Mouse (Mus musculus) T-cell, adult 66 days (primary cell): ENCODE measurements around the gene Gm8267. TPM values are rescaled to one million over a fixed set of nuclear protein-coding genes. Genes with fewer than 3 reads are reported as not detected.

Experiments used
- total RNA-seq, 2 experiments: library from RNA; stranded (reverse); gene quantifications; 3 replicates in 1 of 2; 4 replicates in 1 of 2; pipeline ENCODE4 v1.2.4; 2023

Gene Gm8267
- not detected for total RNA-seq

GRCm38 (mm10) chr14:44750240-44750639 lies at the start of gene Gm8267:
Gene Gm8267 (minus strand): TSS chr14:44750340.

GRCm38 (mm10) chr14:44706356-44706755 lies 43.8 kb downstream of the Gm8267 start, which contains the start of gene Gm8257:
Gene Gm8257 (minus strand): TSS chr14:44706456.

Other genes with a start within 250 kb of the Gm8267 start
- not detected for gene Gm17093, start 232.1 kb downstream of the Gm8267 start, total RNA-seq
- gene Gm8247, start 167.2 kb downstream of the Gm8267 start, total RNA-seq: not detected
- gene Gm5624, start 122.4 kb downstream of the Gm8267 start, total RNA-seq: not detected
- not detected for gene Gm8257, start 43.9 kb downstream of the Gm8267 start, total RNA-seq
- gene Ptgdr, start 109.0 kb upstream of the Gm8267 start, total RNA-seq: not detected
- 1 to 10 TPM; 5.5 to 7.4 TPM for gene Ptger2, start 237.9 kb upstream of the Gm8267 start, total RNA-seq